Mouse (Mus musculus) spleen, postnatal 36 days (tissue): ENCODE data around the gene Hdhd5.
A peak's percentile ranks its signal among the peaks of the same experiment; 100 is the strongest.

ENCODE experiments used
- DNase-seq, 2 experiments: peaks; one replicate each; pipeline ENCODE4 v3.0.0; 2022; ENCODE audit warnings: low spot score in 2 of 2, mixed read lengths in 1 of 2

Gene Hdhd5

GRCm38 (mm10) chr6:120532594-120532993, 1.5 kb upstream of the Hdhd5 start:
- no peak for DNase-seq

DNA sequence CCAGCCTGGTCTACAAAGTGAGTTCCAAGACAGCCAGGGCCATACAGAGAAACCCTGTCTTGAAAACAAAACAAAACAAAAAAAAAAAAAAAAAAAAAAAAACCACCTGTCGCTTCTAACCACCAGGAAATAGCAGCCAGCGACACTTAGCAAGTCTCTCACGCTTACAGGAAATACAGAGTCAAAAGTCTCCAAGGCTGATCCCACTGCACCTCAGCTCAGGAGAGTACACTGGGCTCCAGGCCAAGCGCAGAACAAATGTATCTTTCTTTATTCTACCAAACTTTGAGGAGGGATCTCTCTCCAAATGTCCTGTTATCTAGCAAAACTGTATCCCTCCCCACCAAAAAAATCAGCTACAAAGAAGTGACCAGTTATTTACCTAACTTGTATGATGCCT, 2.0 kb downstream of the Hdhd5 start:
- no peak for DNase-seq

DNA sequence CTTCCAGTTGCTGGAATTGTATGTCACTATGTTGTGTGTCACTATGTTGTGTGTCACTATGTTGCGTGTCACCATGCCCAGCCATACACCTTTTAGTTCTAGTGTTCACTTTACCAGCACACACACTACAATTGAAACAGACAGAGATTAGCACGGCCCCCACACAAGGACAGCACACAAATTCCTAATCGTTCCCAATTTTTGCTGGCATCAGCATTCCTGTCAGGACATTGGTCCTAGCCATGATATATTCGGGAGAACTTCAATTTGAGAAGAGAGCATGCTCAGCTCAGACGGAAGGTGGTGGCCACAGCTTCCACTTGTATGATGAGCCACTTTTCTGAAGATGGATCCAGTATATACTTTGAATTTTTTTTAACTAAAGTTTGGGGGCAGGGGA, 6.3 kb downstream of the Hdhd5 start:
- no peak for DNase-seq

DNA sequence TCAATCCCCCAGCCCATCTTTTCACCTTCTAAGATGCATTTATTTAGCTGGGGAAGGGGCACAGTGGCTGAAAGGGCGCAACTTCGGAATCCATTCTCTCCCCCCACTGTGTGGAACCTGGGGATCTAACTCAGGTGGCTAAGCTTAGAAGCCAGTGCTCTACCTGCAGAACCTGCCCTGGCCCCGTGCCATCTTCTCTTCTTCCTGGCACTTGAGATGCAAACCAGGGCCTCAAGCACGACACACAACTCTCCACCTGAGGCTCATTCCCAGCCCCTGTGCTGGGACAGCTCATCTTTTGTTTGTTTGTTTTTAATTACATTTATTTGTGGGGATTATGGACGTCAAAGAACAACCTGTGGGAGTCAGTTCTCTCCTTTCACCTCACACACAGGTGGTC, 11.5 kb downstream of the Hdhd5 start:
- DNase-seq: no peak

DNA sequence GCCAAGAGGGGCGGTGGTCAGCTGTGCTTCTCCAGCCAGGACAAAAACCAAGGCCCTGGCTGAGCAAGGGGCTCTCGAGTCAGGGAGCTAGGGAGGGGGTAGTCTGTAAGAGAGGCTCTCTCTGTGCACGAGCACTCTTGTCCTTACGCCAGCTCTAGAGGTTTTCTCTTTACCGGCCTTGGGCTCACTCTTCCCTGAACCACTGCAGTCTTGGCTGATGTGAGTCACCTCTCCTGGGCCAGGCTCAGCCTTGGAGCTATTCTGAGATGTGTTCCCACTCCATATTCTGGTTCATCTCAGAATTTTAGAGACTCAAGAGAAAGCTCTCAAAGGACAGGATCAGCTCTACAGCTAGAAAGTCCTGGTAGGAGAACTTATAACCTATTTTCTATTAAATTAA, 13.8 kb downstream of the Hdhd5 start:
- DNase-seq: no peak

- no peak for DNase-seq
These were observed 14.2 kb downstream of the Hdhd5 start for GRCm38 (mm10) chr6:120516879-120517278.

GRCm38 (mm10) chr6:120516422-120516821, 14.7 kb downstream of the Hdhd5 start:
- peak; percentile 8 to 29 for DNase-seq

GRCm38 (mm10) chr6:120511212-120511611, 19.9 kb downstream of the Hdhd5 start:
- no peak for DNase-seq

GRCm38 (mm10) chr6:120510425-120510824, 20.7 kb downstream of the Hdhd5 start:
- no peak for DNase-seq

DNA sequence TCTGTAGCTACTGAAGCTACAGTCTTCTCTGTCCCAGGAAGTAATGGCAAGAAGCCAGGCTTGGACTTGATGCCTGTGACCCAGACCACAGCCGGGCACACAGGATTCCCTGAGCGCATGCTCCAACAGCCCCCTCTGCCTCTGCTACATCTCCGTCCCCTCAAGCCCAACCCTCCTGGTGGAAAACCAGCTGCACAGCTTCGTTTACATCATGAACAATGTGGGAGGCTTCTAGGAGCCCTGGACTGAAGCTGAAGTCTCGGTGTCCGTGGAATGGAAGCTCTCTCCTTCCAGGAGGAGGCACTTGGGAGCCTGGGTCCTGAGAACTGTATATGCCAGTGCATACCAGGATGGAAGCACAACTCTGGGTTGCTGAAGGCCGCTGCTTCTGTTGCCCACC, 21.1 kb downstream of the Hdhd5 start:
- DNase-seq: no peak

DNA sequence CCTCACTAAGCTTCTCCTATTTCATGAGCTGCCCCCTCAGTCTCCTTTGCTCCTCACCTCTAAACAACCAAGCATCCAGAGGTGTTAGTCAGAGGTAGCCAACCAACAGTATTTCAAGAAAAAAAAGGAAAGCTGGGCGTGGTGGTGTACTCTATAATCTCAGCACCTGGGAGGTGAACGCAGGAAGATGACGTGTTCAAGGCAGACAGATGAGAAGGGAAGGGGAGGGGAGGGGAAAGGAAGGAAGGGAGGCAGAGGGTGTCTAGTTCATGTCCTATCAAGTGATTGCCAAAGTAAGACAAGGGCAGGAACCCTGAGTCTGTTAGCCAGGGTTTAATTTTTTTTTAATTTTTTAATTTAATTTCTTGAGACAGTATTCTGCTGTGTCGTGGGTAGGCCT, 22.5 kb downstream of the Hdhd5 start:
- DNase-seq: no peak

DNA sequence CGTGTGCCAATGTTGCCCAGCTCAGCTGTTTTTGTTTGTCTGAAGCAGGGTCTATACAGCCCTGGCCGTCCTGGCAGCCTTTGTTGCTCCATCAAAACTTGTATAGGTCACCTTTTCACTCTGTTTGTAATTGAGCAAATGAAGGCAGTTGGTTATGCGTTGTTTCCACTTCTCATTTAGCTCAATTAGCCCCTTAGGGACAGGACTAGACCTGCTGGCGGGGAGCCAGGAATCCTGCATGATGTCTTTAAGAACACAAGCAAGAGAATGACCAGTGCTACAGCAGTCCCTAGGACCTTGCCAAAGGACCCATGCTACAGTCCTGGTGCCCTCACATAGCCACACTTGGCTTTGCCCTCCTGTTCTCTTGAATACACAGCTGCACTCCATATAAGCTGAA, 25.6 kb downstream of the Hdhd5 start:
- no peak for DNase-seq

GRCm38 (mm10) chr6:120504051-120504450, 27.1 kb downstream of the Hdhd5 start:
- DNase-seq: no peak

DNA sequence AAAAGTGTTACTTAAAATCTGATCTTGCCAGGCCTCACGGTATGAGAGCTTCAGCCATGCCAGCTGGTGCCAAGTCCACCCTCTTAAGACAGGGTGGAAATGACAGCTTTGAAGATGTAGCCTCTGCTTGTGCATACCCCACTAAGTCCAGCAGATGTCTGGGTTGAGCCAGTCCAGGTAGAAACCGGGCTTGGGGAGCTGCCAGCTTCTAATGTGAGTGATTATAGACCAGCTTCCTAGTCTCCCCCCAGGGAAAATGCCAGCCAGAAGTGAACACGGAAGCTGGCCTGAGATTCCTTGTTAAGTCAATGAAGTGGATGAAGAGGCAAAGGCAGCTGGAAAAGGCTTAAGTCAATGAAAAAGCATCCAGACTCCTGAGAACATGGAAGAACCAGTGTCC, 34.6 kb downstream of the Hdhd5 start:
- no peak for DNase-seq

DNA sequence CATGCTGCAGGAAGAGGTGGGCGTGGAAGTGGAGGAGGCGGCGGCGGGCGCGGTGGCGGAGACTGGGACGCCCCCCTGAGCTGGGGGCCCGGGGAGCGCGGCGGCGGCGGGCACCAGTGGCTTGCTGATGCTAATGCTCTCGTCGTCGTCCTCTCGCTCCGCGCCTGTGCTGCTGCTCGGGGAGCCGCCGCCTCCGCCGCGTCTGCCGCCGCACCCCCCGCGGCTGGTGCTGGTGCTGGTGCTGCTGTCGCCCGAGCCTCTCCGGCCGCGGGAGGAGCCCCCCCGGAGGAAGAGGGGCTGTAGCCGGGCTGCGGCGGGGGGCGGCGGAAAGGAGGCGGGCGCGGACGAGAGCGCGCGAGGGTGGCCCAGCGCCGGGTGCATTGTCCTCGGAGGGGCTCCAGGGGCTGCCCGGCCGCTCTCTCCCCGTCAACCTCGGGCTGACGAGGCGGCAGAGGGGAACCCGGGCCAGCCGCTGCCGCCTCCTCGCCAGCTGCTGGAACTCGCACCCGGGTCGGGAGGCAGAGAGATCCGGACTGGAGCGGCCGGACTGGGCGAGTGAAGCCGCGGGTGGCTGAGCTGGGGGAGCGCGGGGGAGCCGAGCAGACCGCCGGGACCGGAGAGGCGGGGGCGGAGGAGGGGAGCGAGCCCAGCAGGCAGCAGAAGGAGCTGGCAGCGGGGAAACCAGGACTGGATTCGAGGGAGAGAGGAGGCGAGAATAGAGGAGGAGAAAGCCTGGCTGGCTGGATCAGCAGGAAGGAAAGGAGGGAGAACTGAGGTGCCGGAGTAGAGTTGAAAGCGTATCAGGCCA, 37.5 kb downstream of the Hdhd5 start, which contains the start of gene Tmem121b:
Gene Tmem121b, minus strand, starts transcription at position 434 of the 808 bp plus-strand sequence.
- no peak for DNase-seq

DNA sequence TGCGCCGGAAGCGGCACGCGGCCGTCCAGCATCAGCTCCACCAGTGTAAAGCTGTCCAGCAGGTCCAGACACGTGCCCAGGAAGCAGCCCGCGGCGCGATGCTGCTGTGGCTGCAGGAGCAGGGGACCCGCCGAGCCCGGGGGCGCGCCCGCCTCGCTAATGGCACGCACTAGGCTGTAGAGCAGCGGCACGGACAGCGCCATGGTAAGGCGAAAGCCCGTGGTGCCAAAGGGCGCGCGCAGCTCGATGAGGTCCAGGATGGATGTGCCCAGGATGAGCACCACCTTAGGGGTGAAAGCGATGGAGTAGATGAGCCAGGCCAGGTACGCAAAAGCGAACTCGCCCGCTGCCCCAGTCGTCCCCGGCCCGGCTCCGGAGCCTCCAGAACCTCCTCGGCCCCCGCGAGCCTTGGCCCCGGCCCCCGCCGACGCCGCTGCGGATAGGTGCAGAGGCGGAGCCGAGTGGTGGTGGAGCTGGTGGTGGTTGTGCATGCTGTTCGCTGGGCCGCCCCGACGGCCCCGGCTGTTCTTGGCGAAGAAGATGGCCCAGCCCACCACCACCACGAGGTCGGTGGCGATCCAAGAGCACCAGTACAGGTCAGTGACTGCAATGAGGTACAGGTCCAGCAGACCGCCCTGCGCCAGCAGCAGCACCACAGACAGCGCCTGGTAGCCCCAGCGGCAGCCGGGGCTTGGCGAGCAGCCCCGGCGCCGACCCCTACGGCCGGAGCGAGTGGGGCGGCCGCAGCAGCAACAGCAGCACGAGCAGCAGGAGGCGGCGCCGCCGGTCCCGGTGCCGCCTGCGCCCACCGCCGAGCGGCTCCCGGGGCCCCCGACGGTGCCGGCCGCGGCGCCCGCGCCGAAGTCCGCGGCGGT, 38.4 kb downstream of the Hdhd5 start:
- no peak for DNase-seq

DNA sequence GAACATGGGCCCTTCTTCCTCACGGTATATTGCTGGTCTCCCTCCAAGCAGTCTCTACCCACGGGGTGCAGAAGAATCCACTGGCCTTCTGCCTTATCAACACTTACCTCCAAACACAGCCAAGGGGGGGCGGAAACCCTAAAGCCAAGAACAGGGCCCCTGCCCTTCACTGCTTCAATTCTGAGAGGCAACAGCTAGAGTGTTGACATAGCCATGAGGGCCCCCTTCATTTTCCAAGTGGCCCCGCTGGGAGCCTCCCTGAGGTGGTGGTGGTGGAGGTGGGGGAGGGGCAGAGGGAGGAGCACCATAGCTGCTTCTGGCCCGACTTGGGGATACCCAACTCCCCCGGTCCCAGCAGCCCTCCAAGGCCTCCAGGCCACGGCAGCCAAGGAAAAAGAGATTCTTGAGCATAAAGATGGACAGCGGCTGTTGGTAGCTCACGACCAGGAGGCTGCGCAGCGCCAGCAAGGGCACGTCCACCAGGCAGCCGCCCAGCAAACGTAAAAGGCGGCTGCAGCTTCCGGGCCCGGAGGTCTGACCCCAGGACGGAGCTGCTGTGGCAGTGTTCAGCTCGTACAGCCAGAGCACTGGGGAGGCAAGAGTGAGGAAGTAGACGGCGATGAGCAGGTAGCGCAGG, 39.1 kb downstream of the Hdhd5 start:
- no peak for DNase-seq

- no peak for DNase-seq
These were observed 40.1 kb downstream of the Hdhd5 start for GRCm38 (mm10) chr6:120491064-120491463.

GRCm38 (mm10) chr6:120489461-120489860, 41.7 kb downstream of the Hdhd5 start:
- DNase-seq: no peak

GRCm38 (mm10) chr6:120488647-120489046, 42.5 kb downstream of the Hdhd5 start:
- DNase-seq: no peak

GRCm38 (mm10) chr6:120486051-120486510, 45.0 kb downstream of the Hdhd5 start:
- peak in 1 of 2 experiments; percentile 46 for DNase-seq

GRCm38 (mm10) chr6:120485038-120485437, 46.1 kb downstream of the Hdhd5 start:
- no peak for DNase-seq
